Mouse (Mus musculus) hindbrain, postnatal 0 days (tissue): Measurements from ENCODE around the gene Rbm3. TPM values are rescaled to one million over a fixed set of nuclear protein-coding genes. Genes with fewer than 3 reads are reported as not detected.
A peak's percentile ranks its signal among the peaks of the same experiment; 100 is the strongest.

Experiments
- ATAC-seq: fragments of 200-750 bp; cut with Nextera tagmentation; 2 replicates; pipeline ENCODE4 v1.8.0; 2017; ENCODE audit warnings: mild to moderate bottlenecking, moderate TSS enrichment, moderate library complexity
- DNase-seq: peaks from one replicate; pipeline ENCODE4 v3.0.0-alpha.2; 2015; ENCODE audit warnings: low spot score
- H3K27ac ChIP-seq: fragments of 300-500 bp; sonication (generic); 2 replicates; pipeline ENCODE4 v1.5.1; 2014; ENCODE audit warnings: mild to moderate bottlenecking
- H3K27me3 ChIP-seq: fragments of 300-500 bp; sonication (generic); 2 replicates; pipeline ENCODE4 v1.6.1; 2014; ENCODE audit warnings: low read length, mixed read lengths; ENCODE audit not compliant: insufficient read depth
- H3K36me3 ChIP-seq: fragments of 300-500 bp; sonication (generic); 2 replicates; pipeline ENCODE4 v1.6.1; 2014; ENCODE audit warnings: low read length, mixed read lengths; ENCODE audit not compliant: insufficient read depth
- H3K4me1 ChIP-seq: fragments of 300-500 bp; sonication (generic); 2 replicates; pipeline ENCODE4 v1.6.1; 2014; ENCODE audit warnings: antibody characterized with exemption, low read length, mixed read lengths; ENCODE audit not compliant: insufficient read depth
- H3K4me2 ChIP-seq: fragments of 300-500 bp; sonication (generic); 2 replicates; pipeline ENCODE4 v1.6.1; 2014; ENCODE audit warnings: low read depth, mild to moderate bottlenecking, low read length, moderate library complexity, mixed read lengths
- H3K4me3 ChIP-seq: fragments of 300-500 bp; sonication (generic); 2 replicates; pipeline ENCODE4 v1.5.1; 2014; ENCODE audit warnings: low read length
- H3K9ac ChIP-seq: fragments of 300-500 bp; sonication (generic); replicated peaks from 2 replicates; pipeline ENCODE4 v1.6.1; 2014; ENCODE audit warnings: mild to moderate bottlenecking, low read length, moderate library complexity, mixed read lengths
- H3K9me3 ChIP-seq: fragments of 300-500 bp; sonication (generic); 2 replicates; pipeline ENCODE4 v1.6.1; 2016; ENCODE audit warnings: low read length, mixed read lengths
- CTCF ChIP-seq: IDR thresholded peaks from 2 replicates; pipeline ENCODE4 v1.5.1; 2016; ENCODE audit warnings: antibody characterized with exemption, control low read depth, low read depth
- WGBS: fragments of 180-500 bp; shearing (Covaris S2); extraction: QIAGEN DNeasy Blood & Tissue Kit; methylation state at CpG from one replicate; pipeline ENCODE4 v1.1.7; 2014; 5-methylcytosine and 5-hydroxymethylcytosine counted together
- polyA plus RNA-seq: library from polyadenylated mRNA; unstranded; fragments of >200 nt; fragmentation: Nextera tagmentation; extraction: Ambion mirVana; gene quantifications from 2 replicates; pipeline ENCODE4 v1.2.1, GENCODE M21; 2015
- total RNA-seq: library from RNA; depleted of rRNA; stranded (reverse); fragments of >200 nt; gene quantifications from 2 replicates; pipeline ENCODE4 v1.2.3, GENCODE M21; 2014; rRNA removed

Gene Rbm3
- total RNA-seq (318 and 321 TPM in 2 replicates), polyA plus RNA-seq (496 and 521 TPM in 2 replicates)

DNA sequence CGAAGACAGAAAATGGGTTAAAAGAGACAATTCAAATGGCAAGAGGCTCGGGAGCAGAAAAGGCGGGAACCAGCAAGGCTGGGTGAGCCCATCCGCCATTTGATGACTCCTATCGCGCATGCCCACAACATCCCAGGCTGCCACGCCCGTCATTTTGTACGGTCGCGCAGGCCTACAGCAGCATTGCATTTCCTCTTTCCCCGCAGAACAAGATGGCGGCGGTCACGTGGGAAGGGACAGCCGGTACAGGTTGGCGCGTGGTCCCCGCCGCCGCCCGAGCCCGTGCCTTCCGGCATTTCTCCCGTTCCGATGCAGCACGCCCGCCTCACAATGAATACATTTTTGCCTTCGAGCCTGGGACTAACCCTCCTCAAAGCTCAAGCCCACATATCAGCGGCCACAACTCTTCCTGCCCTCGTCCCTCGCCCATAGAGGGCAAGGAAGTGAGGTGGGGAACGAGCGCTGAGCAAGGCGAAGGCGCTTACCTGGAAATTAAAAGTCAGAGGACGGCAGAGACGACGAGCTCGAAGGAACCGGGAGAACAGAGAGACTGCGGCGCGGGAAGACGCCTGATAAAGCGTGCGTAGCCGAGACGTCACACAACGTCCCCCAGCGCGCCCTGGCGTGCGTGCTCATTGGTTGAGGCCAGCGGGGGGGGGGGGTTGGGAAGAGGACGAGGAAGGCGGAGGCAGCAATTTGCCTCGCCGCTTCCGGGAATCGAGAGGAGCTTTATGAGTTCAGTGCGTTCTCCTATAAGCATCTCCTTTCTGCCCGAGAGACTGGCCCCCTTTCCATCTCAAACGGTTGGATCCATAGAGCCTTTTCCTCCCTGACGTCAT, at the start of gene Rbm3:
Gene Rbm3, minus strand, starts transcription at position 728 of the 839 bp plus-strand sequence.
- 33% methylated on average over 63 of the region's 65 CpGs for WGBS
- Histone ChIP-seq H3K4me3 (peak within 1 kb of the TSS; percentile 57), H3K27me3 (no peaks in the 10 kb centered on the region), H3K9ac (peak within 1 kb of the TSS; percentile 72), H3K4me1 (no peaks in the 10 kb centered on the region), H3K27ac (peak within 1 kb of the TSS; percentile 97), H3K36me3 (no peaks in the 10 kb centered on the region; the same call in 1 of the 2 replicates), H3K4me2 (peak within 1 kb of the TSS; percentile 59), H3K9me3 (no peaks in the 10 kb centered on the region)
- TF ChIP-seq CTCF, result no peak
- ATAC-seq (peak; percentile 95), DNase-seq (peak; percentile 93)

DNA sequence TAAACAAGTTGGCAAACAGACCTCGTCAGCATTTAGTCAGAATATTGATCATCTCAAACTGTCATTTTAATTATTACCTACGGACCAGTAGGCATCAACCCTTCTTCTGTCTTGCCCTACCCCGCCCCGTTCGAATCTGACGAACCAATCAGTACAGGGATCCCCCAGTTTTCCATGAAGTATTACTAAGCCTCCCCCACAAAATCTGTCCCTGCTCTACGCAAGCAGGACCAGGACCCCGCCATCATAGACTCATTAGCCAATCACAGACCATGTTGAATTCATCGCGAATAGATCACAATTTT, 47.7 kb upstream of the Rbm3 start, which contains the start of gene Ebp:
Gene Ebp, minus strand, starts transcription at position 94 of the 305 bp plus-strand sequence.
- H3K9me3 ChIP-seq, result no peaks in the 10 kb centered on the region
- H3K27ac ChIP-seq, result peak within 1 kb of the TSS; percentile 64
- H3K36me3 ChIP-seq, result no peaks in the 10 kb centered on the region
- peak within 1 kb of the TSS; percentile 62 for H3K4me2 ChIP-seq
- 29% methylated on average over 10 of the region's 10 CpGs for WGBS
- H3K4me3 ChIP-seq, result peak within 1 kb of the TSS; percentile 48
- ATAC-seq (peak; percentile 58), DNase-seq (peak; percentile 56)
- H3K27me3 ChIP-seq, result no peaks in the 10 kb centered on the region
- peak within 1 kb of the TSS; percentile 41; the same call in 1 of the 2 replicates for H3K9ac ChIP-seq
- no peak for TF ChIP-seq CTCF
- H3K4me1 ChIP-seq, result no peaks in the 10 kb centered on the region

DNA sequence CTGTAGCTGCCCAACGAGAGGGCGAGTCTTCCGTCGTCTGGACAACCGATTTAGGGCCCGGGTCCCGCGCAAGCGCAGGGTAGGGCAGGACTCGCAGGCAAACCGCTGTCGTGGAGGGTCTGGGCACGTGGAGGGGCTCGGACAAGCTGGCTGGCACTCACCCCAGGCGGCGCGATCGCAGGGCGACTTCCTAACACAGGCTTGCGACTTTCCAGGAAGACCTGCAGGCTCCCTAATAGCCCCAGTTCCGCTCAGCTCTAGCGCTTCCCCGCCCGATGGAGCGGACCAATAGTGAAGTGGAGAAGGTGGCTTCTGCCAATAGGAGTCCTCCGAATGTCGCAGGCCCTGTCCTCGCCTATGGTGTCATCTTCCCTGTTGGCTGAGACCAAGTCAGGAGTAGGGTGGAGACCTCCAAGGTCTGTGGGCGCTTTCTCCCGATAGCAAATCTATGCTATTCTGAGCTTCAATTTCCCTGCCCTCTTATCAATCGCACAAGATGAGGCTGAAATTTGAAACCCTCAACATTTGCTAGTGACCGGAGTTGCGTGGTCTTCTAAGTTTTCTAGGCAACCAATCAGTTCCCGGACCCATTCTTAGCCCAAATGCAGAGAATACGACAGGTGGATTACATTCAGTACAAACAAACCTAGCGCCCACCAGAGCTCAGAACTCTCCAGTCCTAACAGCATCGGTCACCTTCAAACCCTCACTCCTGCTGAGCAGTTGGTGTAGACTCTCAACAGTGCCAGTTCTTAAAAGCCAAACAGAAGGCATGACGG, 47.1 kb upstream of the Rbm3 start:
- H3K4me1 ChIP-seq, result no peaks in the 10 kb centered on the region
- DNase-seq (peak; percentile 88), ATAC-seq (peak; percentile 98)
- no peaks in the 10 kb centered on the region for H3K27me3 ChIP-seq
- H3K4me2 ChIP-seq, result peak overlapping the region; percentile 62
- H3K27ac ChIP-seq, result peak overlapping the region; percentile 64
- H3K9me3 ChIP-seq, result no peaks in the 10 kb centered on the region
- no peaks in the 10 kb centered on the region for H3K36me3 ChIP-seq
- no peak for TF ChIP-seq CTCF
- WGBS, result 30% methylated on average over 38 of the region's 38 CpGs
- peak overlapping the region; percentile 41; the same call in 1 of the 2 replicates for H3K9ac ChIP-seq
- H3K4me3 ChIP-seq, result peak overlapping the region; percentile 48

DNA sequence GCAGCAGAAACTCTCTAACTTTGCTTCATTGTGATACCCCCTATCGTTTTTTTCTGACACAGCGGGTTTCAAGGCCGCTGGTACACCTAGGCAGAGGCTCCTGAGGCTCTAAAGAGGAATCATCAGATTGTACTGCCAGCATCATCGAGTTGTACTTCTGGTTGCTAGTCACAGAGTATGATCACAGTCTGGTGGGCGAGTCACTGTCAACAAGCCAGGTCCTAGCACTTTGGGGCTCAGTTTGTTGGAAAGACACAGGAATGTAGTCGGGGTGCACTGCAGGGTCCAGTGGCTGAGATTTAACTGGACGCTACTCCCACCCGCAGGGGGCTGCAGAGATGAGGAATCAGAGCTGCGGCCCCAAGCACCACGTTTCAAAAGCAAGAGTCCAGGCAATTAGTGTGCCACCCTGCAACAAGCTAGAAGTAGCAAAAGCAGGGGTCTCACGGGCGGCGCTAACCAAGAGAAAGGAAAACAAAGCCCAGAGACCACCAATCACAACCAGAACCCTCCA, 46.5 kb upstream of the Rbm3 start:
- peak overlapping the region; percentile 48 for H3K4me3 ChIP-seq
- H3K27ac ChIP-seq, result peak overlapping the region; percentile 64
- ATAC-seq, result no peak
- no peak for DNase-seq
- peak; percentile 24; the same call in 1 of the 2 replicates for TF ChIP-seq CTCF
- no peaks in the 10 kb centered on the region for H3K27me3 ChIP-seq
- H3K36me3 ChIP-seq, result no peaks in the 10 kb centered on the region
- H3K4me2 ChIP-seq, result peak overlapping the region; percentile 62
- H3K4me1 ChIP-seq, result no peaks in the 10 kb centered on the region
- WGBS, result 20% methylated on average over 13 of the region's 13 CpGs
- no peaks in the 10 kb centered on the region for H3K9me3 ChIP-seq
- H3K9ac ChIP-seq, result peak overlapping the region; percentile 41; the same call in 1 of the 2 replicates

DNA sequence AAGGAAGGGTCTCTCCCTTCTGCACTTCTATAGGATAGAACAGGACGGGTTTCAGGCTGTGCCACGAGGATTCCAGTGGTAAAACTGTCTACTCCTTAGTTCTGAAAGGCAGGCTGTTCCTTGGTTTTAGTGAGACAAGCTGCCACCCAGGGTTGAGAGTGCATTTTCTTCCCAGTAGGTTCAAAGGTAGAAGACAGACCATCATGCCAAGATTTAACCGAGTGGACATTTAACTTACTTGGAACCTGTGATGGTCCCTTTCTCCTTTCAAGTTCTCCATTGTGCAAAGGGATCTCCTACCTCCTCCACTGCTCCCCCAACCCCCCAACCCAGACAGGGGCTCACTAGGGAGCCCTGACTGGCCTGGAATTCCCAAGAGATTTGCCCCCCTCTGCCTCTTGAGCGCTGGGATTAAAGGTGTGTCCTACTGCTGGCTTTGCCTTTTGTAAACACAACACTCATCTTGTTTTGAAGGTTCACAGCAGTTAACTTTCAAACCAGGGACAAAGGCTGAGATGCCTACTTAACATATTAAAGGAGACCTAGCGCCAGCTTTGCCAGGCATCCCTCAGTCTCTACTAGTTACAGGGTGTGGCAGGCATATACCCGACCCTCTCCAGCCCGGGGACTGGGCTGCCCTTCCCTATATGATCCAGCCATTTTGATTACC, 37.3 kb upstream of the Rbm3 start:
- H3K4me2 ChIP-seq, result no peak overlapping the region
- no peaks in the 10 kb centered on the region for H3K36me3 ChIP-seq
- 26% methylated on average over 7 of the region's 7 CpGs for WGBS
- H3K4me1 ChIP-seq, result no peaks in the 10 kb centered on the region
- DNase-seq (no peak), ATAC-seq (no peak)
- no peak overlapping the region for H3K9ac ChIP-seq
- no peak overlapping the region for H3K27ac ChIP-seq
- no peaks in the 10 kb centered on the region for H3K9me3 ChIP-seq
- H3K27me3 ChIP-seq, result no peaks in the 10 kb centered on the region
- H3K4me3 ChIP-seq, result no peak overlapping the region
- TF ChIP-seq CTCF, result no peak

DNA sequence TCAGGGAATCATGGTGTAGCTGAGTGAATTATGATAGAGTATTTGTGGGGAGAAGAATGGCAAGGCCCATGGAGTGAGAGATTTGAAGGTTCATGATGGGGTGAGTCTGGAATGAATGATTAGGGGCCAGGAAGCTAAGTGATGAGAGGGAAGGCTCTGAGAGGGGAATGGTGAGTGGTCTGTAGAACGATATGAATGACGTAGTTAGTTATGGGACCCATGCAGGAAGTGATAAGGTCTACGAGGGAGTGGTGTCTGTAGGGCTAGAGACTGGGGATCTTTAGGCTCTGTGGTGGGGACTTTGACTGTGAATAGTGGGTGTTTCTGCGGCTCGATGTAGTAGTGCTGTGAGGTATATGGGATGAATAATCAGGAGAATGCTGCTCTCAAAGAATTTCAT, 34.0 kb upstream of the Rbm3 start:
- Histone ChIP-seq H3K4me3 (no peak overlapping the region), H3K36me3 (no peaks in the 10 kb centered on the region), H3K4me1 (no peaks in the 10 kb centered on the region), H3K27ac (no peak overlapping the region), H3K4me2 (no peak overlapping the region), H3K27me3 (no peaks in the 10 kb centered on the region), H3K9me3 (no peaks in the 10 kb centered on the region), H3K9ac (no peak overlapping the region)
- ATAC-seq (no peak), DNase-seq (no peak)
- 90% methylated on average over 5 of the region's 5 CpGs for WGBS
- TF ChIP-seq CTCF, result no peak
